Mouse (Mus musculus) kidney, adult 2 months (tissue): ENCODE measurements at regions not wholly inside any gene's neighbourhood (a gene's known extent, or its start where the extent isn't known, plus 50 kb on each side); places are given as distances from the start of the nearest gene placed in this dataset.

Experiments
- CTCF ChIP-seq: fragments of 200-500 bp; conservative IDR thresholded peaks from 2 replicates; pipeline ENCODE4 v1.5.1; 2011; ENCODE audit warnings: low read depth, mild to moderate bottlenecking, control low read depth, low read length, moderate library complexity, mixed read lengths; ENCODE audit not compliant: insufficient read depth, insufficient read length
- POLR2A ChIP-seq: fragments of 200-500 bp; IDR thresholded peaks from one replicate; pipeline ENCODE4 v1.6.1; 2011; ENCODE audit warnings: low read depth, low read length, control low read depth

DNA sequence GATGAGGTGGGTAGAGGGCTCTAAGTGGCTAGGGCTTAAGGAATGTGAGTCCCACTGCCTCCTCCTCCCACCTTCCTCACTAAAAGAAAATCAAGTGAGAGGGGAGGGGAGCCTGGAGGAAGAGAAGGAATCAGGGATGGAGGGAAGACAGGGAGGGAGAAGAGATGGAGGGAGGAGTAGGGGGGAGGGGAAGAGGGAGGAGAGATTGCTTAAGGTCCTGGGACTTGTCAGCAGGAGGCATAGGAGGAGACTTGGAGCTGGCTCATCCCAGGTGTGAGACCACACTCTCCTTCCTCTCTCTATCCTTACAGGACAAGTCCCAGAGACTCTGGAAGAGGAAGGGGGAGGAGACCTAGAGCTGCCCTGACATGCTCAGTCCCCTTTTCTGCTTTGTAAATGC is 143.2 kb downstream of the Chst1 start:
- no peak for TF ChIP-seq POLR2A
- TF ChIP-seq CTCF = no peak
